In the genomic region with DNA sequence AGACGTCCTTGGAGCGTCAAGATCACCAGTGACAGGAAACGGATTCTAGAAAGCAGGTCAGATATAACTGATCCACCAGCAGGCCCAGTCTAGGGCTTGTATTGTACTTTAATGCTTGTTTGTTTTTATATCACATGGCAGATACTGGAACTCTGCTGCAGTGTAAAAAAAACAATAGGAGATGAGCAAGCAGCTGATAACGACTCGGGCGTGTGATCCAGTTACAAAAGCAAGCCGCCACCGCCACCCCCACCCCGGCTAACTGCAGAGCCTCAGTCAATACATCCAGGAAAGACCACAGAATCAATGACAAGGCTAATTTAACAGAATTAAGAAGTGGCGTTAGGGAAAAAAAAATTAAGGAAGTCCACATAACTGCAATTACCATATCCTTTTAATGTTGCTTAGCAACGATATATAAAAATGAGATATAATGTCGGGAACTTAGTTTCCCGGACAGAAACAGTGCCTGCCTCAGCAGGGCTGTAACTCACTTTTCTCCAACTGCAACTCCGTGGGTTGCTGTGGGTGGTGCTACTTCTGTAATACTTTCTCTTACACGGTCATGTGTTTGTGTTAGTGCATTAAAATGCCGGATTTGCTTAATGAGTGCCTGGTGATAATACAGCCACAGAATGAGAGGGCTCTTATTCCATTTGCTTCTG, we compare ENCODE assay signal across 17 mouse cellular contexts.
DNase-seq lines count a peak whose midpoint lies in the region; ATAC-seq and TF ChIP-seq lines count a peak whose summit lies in the region.
"Had no signal": no experiment of that assay in that cellular context is flagged by ENCODE, and none has a peak within 500 bp of the region (broad histone marks: within the 10 kb centered on the region; RNA-seq: fewer than 3 reads in every experiment).

No protein-coding gene starts in this region.

- H3K4me3 ChIP-seq in hindbrain, embryonic 10.5 days = no peak overlapping the region
- H3K4me3 ChIP-seq in hindbrain, postnatal 0 days (ENCODE audit: low read length) = no peak overlapping the region
- peak overlapping the region; percentile 50 for H3K4me3 ChIP-seq in MEL (ENCODE audit: control insufficient read depth in 1 of 2, insufficient read depth in 1 of 2, low read depth in 2 of 2, low read length in 2 of 2)
- H3K4me3 ChIP-seq: embryonic facial prominence, embryonic 15.5 days; left cerebral cortex, adult 2 months; myocyte had no signal

- no peaks in the 10 kb centered on the region for H3K79me2 ChIP-seq in MEL (ENCODE audit: control insufficient read depth, insufficient read depth, low read length, poor library complexity)

- intact Hi-C loops in gastrocnemius, postnatal 14 days (cut with DNase I; ENCODE audit: low total_unique reads) = loop anchor here (10.0 kb wide), 1 partner anchor 180 kb away; no protein-coding TSS in a partner anchor

- TF ChIP-seq POLR2A in MEL (IDR thresholded peaks at IDR 0.05; ENCODE audit: control insufficient read depth in 1 of 2, insufficient read depth in 1 of 2, low read depth in 1 of 2, low read length in 2 of 2, poor library complexity in 1 of 2) = no peak

- DNase-seq in hindbrain, embryonic 10.5 days (ENCODE audit: low spot score) = no peak
- no peak for DNase-seq in hindbrain, postnatal 0 days (ENCODE audit: low spot score)
- DNase-seq in MEL (ENCODE audit: low read depth, low spot score) = peak; percentile 77
- DNase-seq in gastrocnemius, postnatal 14 days = no peak
- no peak for DNase-seq in lung, adult 18-20 months
- no peak for DNase-seq in testis, postnatal 10 days (ENCODE audit: low spot score)
- DNase-seq: adrenal gland, postnatal 10 days; heart, postnatal 4 days; kidney, postnatal 25 days; lung, postnatal 4 days; spleen, adult 18-20 months had no signal

- no peak overlapping the region for H3K9ac ChIP-seq in hindbrain, postnatal 0 days (replicated peaks; ENCODE audit: low read length)
- H3K9ac ChIP-seq in MEL (ENCODE audit: control insufficient read depth, low read depth, low read length, poor library complexity, severe bottlenecking) = peak overlapping the region; percentile 48
- H3K9ac ChIP-seq: embryonic facial prominence, embryonic 15.5 days had no signal

- TF ChIP-seq RAD21 in MEL (IDR thresholded peaks at IDR 0.05; ENCODE audit: low read depth, low read length) = no peak

- H3K27me3 ChIP-seq in hindbrain, embryonic 10.5 days (ENCODE audit: insufficient read depth, poor library complexity, severe bottlenecking) = no peaks in the 10 kb centered on the region
- no peaks in the 10 kb centered on the region for H3K27me3 ChIP-seq in hindbrain, postnatal 0 days (ENCODE audit: insufficient read depth, low read length)
- no peaks in the 10 kb centered on the region for H3K27me3 ChIP-seq in MEL (ENCODE audit: control insufficient read depth in 1 of 2, insufficient read depth in 2 of 2, low read length in 2 of 2)
- H3K27me3 ChIP-seq: embryonic facial prominence, embryonic 15.5 days had no signal

- WGBS in hindbrain, embryonic 10.5 days = 52% methylated on average over 16 of the region's 16 CpGs
- 16% methylated on average over 16 of the region's 16 CpGs for WGBS in hindbrain, postnatal 0 days

- H3K9me3 ChIP-seq in hindbrain, embryonic 10.5 days = peaks cover 8% of the 10 kb centered on the region; the same call in 1 of the 2 replicates
- no peaks in the 10 kb centered on the region for H3K9me3 ChIP-seq in hindbrain, postnatal 0 days (ENCODE audit: low read length)
- H3K9me3 ChIP-seq in MEL (replicated peaks; ENCODE audit: insufficient read depth, low read length) = no peaks in the 10 kb centered on the region
- H3K9me3 ChIP-seq: embryonic facial prominence, embryonic 15.5 days had no signal

- TF ChIP-seq CTCF in hindbrain, postnatal 0 days (IDR thresholded peaks at IDR 0.05; ENCODE audit: low read depth) = no peak
- TF ChIP-seq CTCF in MEL (IDR thresholded peaks at IDR 0.05 in 2 of 3, conservative IDR thresholded peaks at IDR 0.05 in 1 of 3; ENCODE audit: control insufficient read depth in 1 of 3, insufficient read depth in 1 of 3, low read depth in 2 of 3, low read length in 3 of 3, poor library complexity in 1 of 3, severe bottlenecking in 1 of 3) = no peak

- H3K4me2 ChIP-seq in hindbrain, postnatal 0 days (ENCODE audit: low read depth, low read length) = no peak overlapping the region
- H3K4me2 ChIP-seq: embryonic facial prominence, embryonic 15.5 days had no signal

- peak overlapping the region; percentile 66 for H3K27ac ChIP-seq in hindbrain, embryonic 10.5 days
- H3K27ac ChIP-seq in hindbrain, postnatal 0 days = no peak overlapping the region
- peak overlapping the region; percentile 68 for H3K27ac ChIP-seq in MEL (ENCODE audit: control insufficient read depth, low read depth, low read length)
- H3K27ac ChIP-seq: embryonic facial prominence, embryonic 15.5 days; left cerebral cortex, adult 2 months had no signal

- H3K36me3 ChIP-seq in hindbrain, embryonic 10.5 days = peaks cover 9% of the 10 kb centered on the region; the same call in 1 of the 2 replicates
- H3K36me3 ChIP-seq in hindbrain, postnatal 0 days (ENCODE audit: insufficient read depth, low read length) = no peaks in the 10 kb centered on the region
- peaks cover 0 to 11% of the 10 kb centered on the region in 2 experiments; a peak in 3 of 4 replicates for H3K36me3 ChIP-seq in MEL (ENCODE audit: control insufficient read depth in 1 of 2, insufficient read depth in 2 of 2, low read length in 2 of 2)
- H3K36me3 ChIP-seq: embryonic facial prominence, embryonic 15.5 days had no signal

- TF ChIP-seq EP300 in MEL (IDR thresholded peaks at IDR 0.05; ENCODE audit: low read depth in 1 of 2, low read length in 2 of 2) = peak; percentile 6 to 47; a peak in 2 of 4 replicates

- ATAC-seq in hindbrain, postnatal 0 days = no peak; the same call in 1 of the 2 replicates
- ATAC-seq in common myeloid progenitor, adult 5-6 weeks (replicated peaks; ENCODE audit: low read depth, poor library complexity, severe bottlenecking) = peak; percentile 66
- peak; percentile 76 for ATAC-seq in megakaryocyte progenitor cell, adult 5-6 weeks (replicated peaks; ENCODE audit: poor library complexity)
- ATAC-seq: forebrain, embryonic 16.5 days had no signal

- peaks cover 35% of the 10 kb centered on the region for H3K4me1 ChIP-seq in hindbrain, embryonic 10.5 days (replicated peaks)
- H3K4me1 ChIP-seq in hindbrain, postnatal 0 days (ENCODE audit: insufficient read depth, low read length) = 0 out of 2 replicates have a peak, but pooled peaks cover 7% of the 10 kb centered on the region
- peaks cover 10 to 20% of the 10 kb centered on the region in 2 experiments for H3K4me1 ChIP-seq in MEL (ENCODE audit: control insufficient read depth in 1 of 2, insufficient read depth in 2 of 2, low read length in 2 of 2)

TF ChIP-seq in MEL, 35 proteins besides CTCF, POLR2A, EP300 and RAD21 (continues in another document):
- TF ChIP-seq POLR2AphosphoS2 (IDR thresholded peaks at IDR 0.05; ENCODE audit: low read length) (no peak), KAT2A (conservative IDR thresholded peaks at IDR 0.05; ENCODE audit: low read depth, low read length) (no peak), HCFC1 (IDR thresholded peaks at IDR 0.05; ENCODE audit: low read depth, low read length) (no peak), ZNF384 (IDR thresholded peaks at IDR 0.05; ENCODE audit: low read depth, low read length) (peak; percentile 88), POLR2AphosphoS5 (IDR thresholded peaks at IDR 0.05; ENCODE audit: borderline replicate concordance, low read depth, low read length) (no peak), GABPA (IDR thresholded peaks at IDR 0.05; ENCODE audit: low read depth, low read length) (no peak), CHD2 (IDR thresholded peaks at IDR 0.05; ENCODE audit: low read length) (no peak; the same call in 1 of the 2 replicates), ELF1 (IDR thresholded peaks at IDR 0.05; ENCODE audit: low read depth, low read length) (peak; percentile 45; the same call in 1 of the 2 replicates), SIN3A (IDR thresholded peaks at IDR 0.05; ENCODE audit: low read length) (peak; percentile 63; the same call in 1 of the 2 replicates), MYB (IDR thresholded peaks at IDR 0.05; ENCODE audit: low read depth, low read length) (peak; percentile 45; the same call in 1 of the 2 replicates), TCF12 (IDR thresholded peaks at IDR 0.05; ENCODE audit: low read depth, low read length) (no peak), ZC3H11A (IDR thresholded peaks at IDR 0.05; ENCODE audit: low read depth, low read length) (no peak), BHLHE40 (IDR thresholded peaks at IDR 0.05; ENCODE audit: borderline replicate concordance, low read depth, low read length) (no peak), JUND (IDR thresholded peaks at IDR 0.05; ENCODE audit: low read depth, low read length) (no peak), TAL1 (IDR thresholded peaks at IDR 0.05; ENCODE audit: low read length) (no peak), MXI1 (IDR thresholded peaks at IDR 0.05; ENCODE audit: low read depth, low read length) (no peak; the same call in 1 of the 2 replicates), NRF1 (IDR thresholded peaks at IDR 0.05; ENCODE audit: insufficient read depth, low read depth, low read length, poor library complexity, severe bottlenecking) (no peak), MEF2A (IDR thresholded peaks at IDR 0.05; ENCODE audit: extremely low read depth, insufficient replicate concordance, low read depth, low read length, poor library complexity, severe bottlenecking) (no peak), ZKSCAN1 (IDR thresholded peaks at IDR 0.05; ENCODE audit: low read depth, low read length) (no peak), MAX (IDR thresholded peaks at IDR 0.05; ENCODE audit: low read length) (no peak), E2F4 (IDR thresholded peaks at IDR 0.05; ENCODE audit: borderline replicate concordance, low read depth, low read length) (no peak), CHD1 (IDR thresholded peaks at IDR 0.05; ENCODE audit: low read depth, low read length) (no peak), UBTF (IDR thresholded peaks at IDR 0.05; ENCODE audit: borderline replicate concordance, insufficient read depth, low read depth, low read length) (no peak), MAFK (IDR thresholded peaks at IDR 0.05; ENCODE audit: borderline replicate concordance, low read depth, low read length) (no peak), USF2 (IDR thresholded peaks at IDR 0.05; ENCODE audit: borderline replicate concordance in 1 of 2, insufficient read depth in 1 of 2, low read depth in 1 of 2, low read length in 2 of 2) (no peak), USF1 (IDR thresholded peaks at IDR 0.05; ENCODE audit: low read depth, low read length) (no peak), ZMIZ1 (IDR thresholded peaks at IDR 0.05; ENCODE audit: low read depth, low read length) (no peak), GATA1 (IDR thresholded peaks at IDR 0.05; ENCODE audit: low read depth, low read length) (peak; percentile 78; the same call in 1 of the 2 replicates), TBP (IDR thresholded peaks at IDR 0.05; ENCODE audit: low read depth, low read length) (no peak), MYC (IDR thresholded peaks at IDR 0.05; ENCODE audit: low read depth, low read length) (no peak), SMC3 (IDR thresholded peaks at IDR 0.05; ENCODE audit: low read depth, low read length) (no peak)

Comparison
In these comparisons a context has a peak if more than half of its experiments do, and no peak if none do; other contexts are left out.
1. H3K4me3 ChIP-seq: peak in MEL (2 of 2); none in hindbrain, embryonic 10.5 days (single experiment) and hindbrain, postnatal 0 days (single experiment).